Mouse (Mus musculus) kidney, postnatal 14 days (tissue): ENCODE measurements around the gene Decr2.
"Not testable (repeated sequence)": the region's sequence is repeated elsewhere in the genome, so short reads cannot be mapped to it uniquely, and the experiment has no call there.

ENCODE experiments used
- DNase-seq: peaks from one replicate; pipeline ENCODE4 v3.0.0; 2022; ENCODE audit warnings: mixed read lengths

The Decr2 gene

DNA sequence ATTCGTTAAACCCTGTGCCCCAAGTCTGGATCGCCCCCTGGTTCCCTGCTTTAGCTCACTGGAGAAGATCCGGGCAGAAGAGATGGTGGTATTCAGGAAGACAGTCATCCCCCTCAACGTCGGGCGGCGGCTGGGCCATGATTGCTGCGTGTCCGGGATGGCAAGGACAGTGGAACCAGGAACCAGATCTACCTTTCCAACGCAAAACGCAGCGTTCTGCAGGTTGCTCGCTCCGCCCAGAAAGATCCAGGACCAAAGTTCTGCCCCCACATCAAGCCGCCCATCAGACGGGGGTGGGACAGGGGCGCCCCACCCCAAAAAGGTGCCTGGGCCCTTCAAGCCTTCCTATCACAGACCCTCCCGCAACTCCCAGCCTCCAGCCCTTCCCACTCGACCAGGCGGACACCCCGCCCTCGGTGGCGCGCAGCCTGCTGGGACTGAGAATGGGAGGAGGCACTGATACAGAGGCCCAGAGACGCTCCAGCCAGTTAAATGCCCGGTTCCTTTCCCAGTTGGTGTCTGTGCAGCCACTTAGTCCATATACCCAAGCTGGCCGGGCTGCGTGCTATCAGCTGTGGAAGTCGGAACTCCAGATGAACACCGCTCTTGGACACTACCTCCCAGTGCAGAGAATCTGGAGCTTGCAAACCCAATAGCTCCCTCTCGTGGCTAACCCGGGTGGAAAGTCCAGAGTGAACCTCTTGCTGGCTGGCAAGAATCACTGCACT, at the start of gene Decr2:
Gene Decr2, minus strand, starts transcription at position 433 of the 728 bp plus-strand sequence.
- peak; percentile 93 for DNase-seq

- DNase-seq = peak; percentile 77
Observed at GRCm38 (mm10) chr17:26138901-26139381, 48.8 kb upstream of the Decr2 start.

GRCm38 (mm10) chr17:26138239-26138836, 48.2 kb upstream of the Decr2 start, which contains the start of gene Axin1:
Axin1 (plus strand) TSS chr17:26138688.
- DNase-seq = peak; percentile 97

DNA sequence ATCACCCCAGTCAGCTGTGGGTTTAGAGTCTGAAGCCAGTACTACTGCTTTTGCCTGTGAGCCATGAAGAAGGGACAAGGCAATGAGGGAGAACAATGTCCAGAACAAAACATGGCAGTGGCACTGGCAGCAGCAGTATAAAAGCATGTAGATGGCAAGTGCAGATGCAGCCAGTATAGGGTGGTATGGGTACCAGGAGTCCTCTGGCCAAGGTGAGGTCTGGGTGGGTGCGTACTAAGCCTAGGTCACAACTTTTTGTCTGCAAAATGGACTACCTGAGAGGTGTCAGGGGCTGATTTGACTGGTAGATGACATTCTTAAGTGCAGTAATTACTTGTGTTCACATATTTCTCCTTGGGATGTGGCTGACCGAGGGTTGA, 47.6 kb upstream of the Decr2 start:
- DNase-seq = no peak

- DNase-seq = no peak
Observed at GRCm38 (mm10) chr17:26137106-26137750, 47.1 kb upstream of the Decr2 start.

GRCm38 (mm10) chr17:26131856-26132853, 42.0 kb upstream of the Decr2 start:
- no peak for DNase-seq

DNA sequence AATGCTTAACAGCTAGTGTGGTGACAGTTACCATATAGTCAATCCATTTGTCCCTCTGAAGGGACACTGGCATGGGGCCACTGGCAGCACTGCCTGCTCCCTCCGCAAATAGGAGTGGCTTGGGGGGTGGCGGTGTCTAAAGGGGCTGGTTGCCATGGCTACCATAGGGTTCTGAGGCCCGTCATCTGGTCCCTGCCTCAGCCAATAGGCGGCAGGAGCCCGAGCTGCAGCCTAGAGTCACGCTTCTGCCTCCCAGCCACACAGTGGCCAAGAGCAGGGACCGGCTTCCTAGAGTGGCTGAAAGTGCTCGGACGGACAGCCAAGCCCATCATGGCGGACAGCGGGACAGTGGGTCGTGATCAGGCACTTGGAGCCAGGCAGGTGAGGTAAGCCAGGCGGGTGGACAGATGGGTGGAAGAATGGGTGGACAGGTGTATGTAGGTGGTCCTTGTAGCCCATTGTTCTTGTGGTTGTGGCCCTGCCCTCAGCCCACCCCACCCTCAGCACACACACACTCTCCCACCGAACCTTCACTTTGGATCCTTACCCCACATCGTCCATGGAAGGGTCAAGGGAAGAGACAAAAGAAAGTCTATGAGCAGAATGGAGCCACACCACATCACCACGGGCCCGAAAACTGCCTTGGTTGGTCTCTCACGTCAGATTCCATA, 41.1 kb upstream of the Decr2 start:
- no peak for DNase-seq

DNA sequence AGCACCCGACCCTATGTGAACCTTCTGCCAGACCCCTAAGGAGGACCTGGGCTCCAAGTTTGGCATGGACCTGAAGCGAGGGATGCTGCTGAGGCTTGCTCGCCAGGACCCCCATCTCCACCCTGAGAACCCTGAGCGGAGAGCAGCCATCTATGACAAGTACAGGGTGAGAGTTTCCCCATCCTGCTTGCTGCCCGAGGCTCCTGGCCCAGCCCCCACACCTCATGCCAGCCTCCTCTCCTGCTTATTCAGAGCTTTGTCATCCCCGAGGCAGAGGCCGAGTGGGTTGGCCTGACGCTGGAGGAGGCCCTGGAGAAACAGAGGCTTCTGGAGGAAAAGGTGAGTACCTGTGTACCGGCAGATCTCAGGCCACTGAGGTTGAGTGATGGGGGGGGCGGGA, 35.1 kb upstream of the Decr2 start:
- DNase-seq = no peak

GRCm38 (mm10) chr17:26124560-26124959, 34.4 kb upstream of the Decr2 start:
- no peak for DNase-seq

- peak; percentile 96 for DNase-seq
Observed at GRCm38 (mm10) chr17:26123267-26123684, 33.1 kb upstream of the Decr2 start, which contains the start of gene Mrpl28. Mrpl28 (plus strand) TSS chr17:26123500.

DNA sequence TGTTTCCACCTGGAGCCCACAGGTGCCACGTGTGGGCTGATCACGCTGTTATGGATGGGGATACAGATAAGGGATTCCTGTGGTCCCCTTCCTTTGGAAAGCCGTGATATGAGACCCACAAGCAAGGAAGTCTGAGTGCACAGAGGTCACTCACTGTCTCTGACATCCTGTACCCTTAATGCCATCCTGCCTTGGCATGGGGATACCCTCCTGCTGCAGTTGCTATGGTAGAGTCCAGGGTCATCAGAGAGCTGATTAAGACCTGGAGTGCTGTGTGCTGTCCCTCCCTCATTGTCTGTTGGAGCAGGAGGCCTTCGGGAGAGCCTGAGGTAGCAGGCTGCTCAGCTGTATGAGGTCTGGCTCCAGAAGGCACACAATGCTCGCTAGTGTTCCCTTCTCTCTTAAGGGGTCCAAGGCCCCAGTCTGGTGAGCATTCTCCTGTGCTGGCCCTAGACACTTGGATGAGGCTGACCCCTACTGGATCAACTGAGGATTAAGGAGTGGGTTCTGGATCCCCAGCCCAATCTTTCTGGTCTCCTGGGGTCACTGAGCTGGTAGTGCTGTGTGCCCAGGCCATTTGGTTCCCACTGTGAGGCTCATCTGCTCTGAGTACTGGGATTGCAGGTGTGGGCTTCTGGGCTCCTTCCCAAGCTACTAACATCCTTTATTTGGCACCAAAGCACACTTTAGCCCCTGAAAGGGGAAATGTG, 32.4 kb upstream of the Decr2 start:
- DNase-seq = no peak

DNA sequence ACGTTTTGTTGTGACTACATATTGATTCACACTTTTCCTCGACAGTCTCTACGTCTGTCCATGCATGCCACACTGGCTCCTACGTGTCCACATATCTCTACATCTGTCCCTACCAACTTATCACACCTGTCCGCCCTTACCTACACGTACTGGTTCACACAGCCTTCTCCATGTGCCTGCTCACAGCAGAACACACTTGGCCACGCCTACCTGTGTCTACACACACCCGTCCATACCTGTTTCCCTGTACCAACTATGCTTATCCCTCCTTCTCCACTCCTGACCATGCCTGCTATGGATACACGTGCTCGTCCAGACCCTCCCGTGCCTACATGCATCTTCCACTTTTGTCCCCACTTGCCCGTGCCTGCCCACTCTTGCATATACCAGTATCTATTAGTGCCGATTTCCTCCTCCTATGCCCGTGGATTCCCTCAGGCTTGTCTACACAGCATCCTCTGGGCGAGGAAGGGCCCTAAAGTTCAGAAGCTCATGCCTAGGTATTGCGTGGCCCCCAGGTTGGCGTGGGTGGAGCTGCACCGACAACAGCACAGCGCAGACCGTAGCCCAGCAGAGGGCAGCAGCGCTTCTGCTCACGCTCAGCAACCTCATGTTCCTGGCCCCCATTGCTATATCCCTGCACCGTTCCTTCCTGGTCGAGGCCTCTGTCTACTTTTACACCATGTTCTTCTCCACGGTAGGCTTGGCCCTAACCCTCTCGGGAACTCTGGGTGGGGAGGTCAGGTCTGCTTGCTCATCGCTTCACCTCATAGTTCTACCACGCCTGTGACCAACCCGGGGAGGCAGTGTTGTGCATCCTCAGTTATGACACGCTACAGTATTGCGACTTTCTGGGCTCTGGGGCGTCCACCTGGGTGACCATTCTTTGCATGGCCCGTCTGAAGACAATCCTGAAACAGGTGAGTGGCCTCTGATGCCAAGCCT, 29.9 kb upstream of the Decr2 start:
- peak; percentile 59 for DNase-seq

- DNase-seq = no peak
Observed at GRCm38 (mm10) chr17:26116503-26117258, 26.5 kb upstream of the Decr2 start.

- peak; percentile 62 for DNase-seq
Observed at GRCm38 (mm10) chr17:26115956-26116487, 25.9 kb upstream of the Decr2 start.

GRCm38 (mm10) chr17:26115205-26115898, 25.2 kb upstream of the Decr2 start:
- peak; percentile 90 for DNase-seq

DNA sequence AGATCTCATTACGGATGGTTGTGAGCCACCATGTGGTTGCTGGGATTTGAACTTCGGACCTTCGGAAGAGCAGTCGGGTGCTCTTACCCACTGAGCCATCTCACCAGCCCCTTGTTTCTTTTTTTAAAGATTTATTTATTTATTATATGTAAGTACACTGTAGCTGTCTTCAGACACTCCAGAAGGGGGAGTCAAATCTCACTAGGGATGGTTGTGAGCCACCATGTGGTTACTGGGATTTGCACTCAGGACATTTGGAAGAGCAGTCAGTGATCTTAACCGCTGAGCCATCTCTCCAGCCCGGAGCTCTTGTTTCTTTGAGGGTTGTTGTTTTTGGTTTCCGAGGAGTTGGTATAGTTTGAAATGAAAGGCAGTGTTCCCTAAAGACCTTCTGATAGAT, 24.3 kb upstream of the Decr2 start:
- not testable (repeated sequence) for DNase-seq

GRCm38 (mm10) chr17:26114061-26114460, 23.9 kb upstream of the Decr2 start:
- peak; percentile 70 for DNase-seq
